Mouse (Mus musculus): ENCODE results near the gene Bfsp2. TPM values are rescaled to one million over a fixed set of nuclear protein-coding genes. Genes with fewer than 3 reads are reported as not detected.

Gene Bfsp2
- polyA plus RNA-seq, 1 experiment from 2014 or later: 4.0 TPM

GRCm38 (mm10) chr9:103376346-103377320, 103.6 kb downstream of the Bfsp2 start:
- no peaks in the 10 kb centered on the region for H3K9me3 ChIP-seq
- H3K27ac ChIP-seq: no peak overlapping the region
- WGBS: 65% methylated on average over 7 of the region's 7 CpGs
- H3K4me1 ChIP-seq (replicated peaks): no peaks in the 10 kb centered on the region
- no peak overlapping the region for H3K9ac ChIP-seq (replicated peaks)
- H3K4me3 ChIP-seq (replicated peaks): no peak overlapping the region
- H3K4me2 ChIP-seq (replicated peaks): no peak overlapping the region
- no peaks in the 10 kb centered on the region for H3K36me3 ChIP-seq
- ATAC-seq: no peak
- H3K27me3 ChIP-seq: no peaks in the 10 kb centered on the region

Other genes starting within 250 kb of the Bfsp2 start
- gene Trf, start 250.0 kb downstream of the Bfsp2 start, polyA plus RNA-seq (2015; fragmentation: Nextera tagmentation; extraction: Ambion mirVana): 24.7 and 25.8 TPM in 2 replicates
- 1.5 and 1.6 TPM in 2 replicates for gene 1300017J02Rik, start 175.3 kb downstream of the Bfsp2 start, polyA plus RNA-seq (2015; fragmentation: Nextera tagmentation; extraction: Ambion mirVana)
- 32.0 and 36.2 TPM in 2 replicates for gene Topbp1, start 175.2 kb downstream of the Bfsp2 start, polyA plus RNA-seq (2015; fragmentation: Nextera tagmentation; extraction: Ambion mirVana)
- gene Cdv3, start 114.6 kb downstream of the Bfsp2 start, polyA plus RNA-seq (2015; fragmentation: Nextera tagmentation; extraction: Ambion mirVana): 85.2 and 105 TPM in 2 replicates